Mouse (Mus musculus) kidney, adult 9 months (tissue): Measurements from ENCODE around the gene Tuba1b.
"Not testable (repeated sequence)": the region's sequence is repeated elsewhere in the genome, so short reads cannot be mapped to it uniquely, and the experiment has no call there.

Source experiments
- DNase-seq: peaks from one replicate; pipeline ENCODE4 v3.0.0; 2022

Gene Tuba1b

DNA sequence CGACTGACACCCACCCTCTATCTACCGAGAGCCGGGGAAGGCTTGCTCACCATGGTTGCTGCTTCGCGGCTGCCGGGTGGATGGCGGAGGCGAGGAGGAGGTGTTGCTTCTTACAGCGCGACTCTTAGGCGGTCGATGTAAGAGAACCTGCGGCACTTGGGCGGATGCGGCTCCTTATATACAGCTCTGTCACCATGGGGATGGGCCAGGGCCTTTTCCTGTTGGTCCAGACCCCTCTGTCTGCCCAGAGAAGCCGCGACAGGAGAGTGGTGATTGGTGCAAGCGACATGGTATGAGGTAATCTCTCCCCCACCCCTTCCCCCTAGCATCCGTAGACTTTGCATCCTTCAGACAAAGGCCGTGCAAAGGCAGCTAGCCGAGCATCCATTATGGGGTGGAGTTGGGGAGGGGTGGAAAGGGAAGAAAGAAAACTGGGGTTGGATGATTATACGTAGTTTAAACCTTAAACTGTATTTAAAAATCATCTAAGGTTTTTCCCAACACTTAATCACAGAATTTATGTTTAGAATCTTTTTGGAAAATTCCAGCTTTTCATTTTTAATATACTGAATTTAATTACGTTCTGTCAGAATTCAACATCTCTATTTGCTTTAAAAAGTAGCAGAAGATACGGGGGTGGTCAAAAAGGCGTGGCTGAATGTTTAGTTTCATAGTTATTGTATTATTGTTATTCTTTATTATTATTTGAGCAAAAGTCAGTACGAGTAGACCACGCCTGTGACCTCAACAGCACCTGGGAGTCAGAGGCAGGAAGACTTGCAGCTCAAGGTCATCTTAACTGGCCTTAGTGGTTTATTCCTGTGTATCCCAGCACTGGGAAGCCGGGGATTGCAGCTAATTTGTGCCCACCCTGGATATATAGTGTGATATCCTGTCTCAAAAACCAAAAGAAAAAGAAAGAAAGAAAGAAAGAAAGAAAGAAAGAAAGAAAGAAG is 19.3 kb upstream of the Tuba1b start, which contains the start of the genes Gm49450 and Tuba1a:
TSS of gene Gm49450 (minus strand) at position 151 of the 956 bp plus-strand sequence.
TSS of gene Tuba1a (minus strand) at position 303 of the 956 bp plus-strand sequence.
- peak; percentile 84 for DNase-seq

DNA sequence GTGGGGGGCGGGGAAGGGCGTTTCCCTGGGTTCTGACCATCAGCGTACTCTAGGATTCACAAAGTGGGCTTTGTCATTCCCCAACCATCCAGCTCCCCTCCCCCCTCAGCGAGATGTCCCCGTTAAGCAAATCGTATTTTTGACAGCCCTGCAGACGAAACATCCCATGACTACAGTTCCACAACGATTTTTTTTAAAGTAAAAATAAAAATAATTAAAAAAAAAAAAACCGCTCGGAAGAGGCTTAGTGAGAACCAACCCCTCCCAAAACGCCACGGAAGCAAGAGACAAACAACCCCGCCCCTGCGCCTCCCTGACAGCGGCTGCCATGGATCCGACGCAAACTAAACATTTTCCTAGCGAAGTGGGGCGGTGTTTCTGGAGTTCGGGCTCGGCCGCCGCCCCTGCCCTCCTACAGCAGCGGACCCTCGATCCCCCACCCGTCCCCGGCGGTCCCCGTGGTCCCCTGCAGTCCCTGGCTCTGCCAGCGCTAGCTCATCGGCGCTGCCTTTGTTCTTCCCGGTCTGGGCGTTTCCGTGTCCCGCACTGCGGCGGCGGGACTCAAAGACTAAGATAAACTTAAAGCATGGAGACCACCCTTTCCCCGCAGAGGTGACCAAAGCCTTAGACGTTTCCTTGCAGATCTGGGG is 18.5 kb upstream of the Tuba1b start:
- peak; percentile 52 for DNase-seq

DNA sequence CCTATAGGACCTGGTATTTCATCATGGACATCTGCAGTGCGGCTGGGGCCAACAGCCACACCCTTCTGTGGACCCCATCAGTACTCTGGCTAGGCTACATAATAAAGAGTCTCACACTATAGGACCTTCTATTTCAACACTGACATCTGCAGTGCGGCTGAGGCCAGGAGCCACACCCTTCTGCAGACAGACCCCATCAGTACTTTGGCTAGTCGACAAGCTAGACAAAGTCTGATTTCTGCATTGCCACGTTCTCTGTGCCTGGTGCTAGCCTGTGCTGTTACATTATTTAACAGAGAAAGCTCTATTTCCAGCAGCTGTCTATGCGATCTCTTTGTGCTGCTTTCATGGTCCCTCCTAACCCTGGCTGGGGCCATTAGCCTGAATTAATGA is 17.7 kb upstream of the Tuba1b start:
- DNase-seq = no peak

DNA sequence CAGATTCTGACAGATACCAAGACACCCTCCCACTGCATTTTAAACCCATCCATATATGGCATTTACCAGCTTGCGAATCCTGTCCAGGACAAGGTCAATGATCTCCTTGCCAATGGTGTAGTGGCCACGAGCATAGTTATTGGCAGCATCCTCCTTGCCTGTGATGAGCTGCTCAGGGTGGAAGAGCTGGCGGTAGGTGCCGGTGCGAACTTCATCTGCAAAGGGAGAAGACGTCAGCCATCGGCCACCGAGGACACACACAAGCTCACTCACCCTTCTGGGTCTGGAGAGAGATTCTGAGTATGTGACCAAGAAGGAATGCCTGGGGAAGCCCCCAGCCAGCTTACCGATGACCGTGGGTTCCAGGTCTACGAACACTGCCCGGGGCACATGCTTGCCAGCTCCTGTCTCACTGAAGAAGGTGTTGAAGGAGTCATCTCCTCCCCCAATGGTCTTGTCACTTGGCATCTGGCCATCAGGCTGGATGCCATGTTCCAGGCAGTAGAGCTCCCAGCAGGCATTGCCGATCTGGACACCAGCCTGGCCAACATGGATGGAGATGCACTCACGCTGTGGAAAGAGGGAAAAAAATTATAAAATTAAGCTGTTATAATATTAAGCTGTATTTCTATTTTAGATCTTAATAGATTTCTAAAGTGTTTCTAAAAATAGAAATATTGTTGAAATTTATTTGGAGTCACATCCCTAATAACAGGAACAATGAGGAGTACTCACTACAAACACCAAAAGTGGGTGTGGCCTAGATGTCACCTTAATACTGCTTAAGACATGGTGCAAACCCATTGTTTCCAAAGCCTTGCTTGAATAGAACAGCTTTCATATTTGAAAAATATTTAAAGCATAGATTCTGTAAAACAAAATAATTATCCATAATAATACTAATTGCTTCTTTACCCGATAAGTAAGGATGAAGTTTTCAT is 17.0 kb upstream of the Tuba1b start:
- not testable (repeated sequence) for DNase-seq

DNA sequence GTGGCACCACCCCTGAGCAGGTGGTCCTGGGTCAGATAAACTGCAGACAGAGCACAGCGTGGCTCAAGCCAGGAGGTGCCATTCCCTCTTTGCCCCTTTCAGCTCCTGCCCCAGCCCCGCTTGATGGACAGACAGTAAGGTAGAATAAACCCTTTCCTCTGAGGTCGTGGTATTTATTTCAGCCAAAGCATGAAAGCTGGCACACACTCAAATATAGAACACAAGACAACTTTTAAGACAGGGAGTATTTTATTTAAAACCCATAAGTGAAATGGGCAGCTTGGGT is 15.2 kb upstream of the Tuba1b start:
- DNase-seq = no peak

DNA sequence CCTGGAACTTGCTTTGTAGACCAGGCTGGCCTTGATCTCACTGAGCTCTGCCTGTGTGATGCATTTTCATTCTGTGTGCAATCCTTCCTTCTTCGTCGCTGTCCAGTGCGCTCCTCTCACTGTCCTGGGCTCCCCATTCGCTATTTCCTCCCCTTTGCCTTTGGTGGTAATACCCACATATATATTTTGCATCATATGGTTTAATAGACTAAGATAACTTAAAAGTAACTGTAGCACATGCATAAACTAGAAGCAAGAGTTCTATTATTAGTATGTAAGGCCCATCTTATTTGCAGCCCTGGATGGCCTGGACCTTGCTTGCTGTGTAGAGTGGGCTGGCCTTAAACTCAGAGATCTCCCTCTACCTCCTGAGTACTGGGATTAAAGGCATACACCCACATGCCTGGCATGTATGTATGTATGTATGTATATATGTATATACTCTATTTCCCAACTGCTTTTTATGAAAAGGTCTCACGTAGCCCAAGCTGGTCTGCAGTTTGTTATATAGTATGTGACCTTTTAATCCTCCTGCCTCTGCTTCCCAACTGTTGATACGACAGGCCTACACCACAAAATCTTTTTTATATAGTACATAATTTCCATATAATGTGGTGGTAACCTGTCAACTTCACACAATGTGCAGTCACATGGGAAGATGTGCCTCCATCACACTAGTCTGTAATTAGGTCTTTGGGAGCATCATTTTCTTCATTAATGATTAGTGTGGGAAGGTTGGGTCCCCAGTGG is 14.7 kb upstream of the Tuba1b start:
- DNase-seq = no peak

DNA sequence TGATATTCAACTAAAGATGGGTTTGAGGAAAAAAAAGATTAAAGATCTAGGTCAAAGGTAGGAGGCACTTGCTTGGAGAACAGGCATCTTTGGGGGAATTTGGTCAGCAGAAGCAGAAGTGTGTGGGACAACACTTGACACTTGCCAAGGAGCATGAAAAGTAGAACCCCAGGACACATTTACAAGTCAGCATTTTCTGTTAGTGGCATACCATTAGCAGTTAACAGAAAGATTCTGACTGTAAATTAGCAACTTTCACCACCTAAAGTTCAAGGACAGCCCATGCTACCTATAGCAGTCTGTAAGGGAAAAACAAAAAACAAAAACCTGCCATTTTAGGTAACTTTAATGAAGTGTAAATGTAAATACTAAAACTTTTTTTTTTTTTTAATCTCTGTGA is 14.0 kb upstream of the Tuba1b start:
- DNase-seq = no peak

DNA sequence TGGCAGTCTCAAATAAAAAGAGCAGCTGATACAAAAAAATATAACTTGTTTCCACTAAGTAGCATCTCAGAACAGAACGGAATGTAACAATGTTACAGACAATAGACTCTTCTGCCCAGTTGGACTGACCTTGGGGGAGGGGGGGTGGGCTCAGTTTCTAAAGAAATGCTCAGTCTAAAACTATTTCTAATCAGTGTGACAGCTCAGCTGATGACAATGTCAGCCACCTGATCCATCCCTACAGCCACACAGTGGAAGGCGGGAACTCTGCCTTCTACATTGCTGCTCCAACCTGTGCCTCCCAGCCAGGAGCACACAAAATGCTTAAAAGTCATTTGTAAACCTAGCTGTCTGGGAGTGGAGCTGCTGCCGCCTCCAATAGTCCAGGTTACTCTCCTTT is 13.5 kb upstream of the Tuba1b start:
- no peak for DNase-seq

DNA sequence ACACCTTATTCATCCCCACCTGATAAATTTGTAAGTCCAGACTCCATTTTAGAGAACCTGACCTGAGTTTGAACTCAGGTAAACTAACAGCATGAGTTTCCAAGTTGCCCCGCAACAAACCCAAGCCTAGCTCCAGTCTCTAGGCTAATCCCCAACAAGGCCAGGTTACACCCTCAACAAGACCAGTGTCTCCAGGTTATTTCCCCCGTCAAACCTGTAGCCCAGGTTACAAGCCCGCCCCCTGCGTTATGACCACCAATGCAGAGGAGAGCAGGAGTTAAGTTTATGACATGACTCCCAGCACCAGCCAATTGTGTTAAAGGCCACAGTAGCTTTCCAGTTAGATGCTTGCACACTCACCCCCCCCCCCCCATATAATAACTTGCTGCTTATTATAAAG is 8.8 kb upstream of the Tuba1b start:
- DNase-seq = no peak

DNA sequence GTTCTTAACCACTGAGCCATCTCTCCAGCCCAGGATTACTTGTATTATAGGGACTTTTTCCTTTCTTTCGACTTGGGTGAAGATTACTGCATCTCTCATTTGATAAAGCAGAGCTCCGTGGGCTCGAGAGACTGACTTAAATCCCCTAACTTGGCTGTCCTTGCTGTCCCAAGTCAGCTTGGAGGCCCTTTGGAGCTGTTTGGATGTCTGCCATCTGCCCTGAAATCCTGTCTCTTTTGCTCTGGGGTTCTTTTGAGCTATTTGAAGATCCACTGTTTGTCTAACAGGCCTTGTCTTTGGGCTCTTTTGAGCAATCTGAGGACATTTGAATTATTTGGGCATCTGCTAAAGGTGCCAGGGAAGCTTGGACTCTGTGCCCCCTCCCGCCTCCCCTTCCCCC is 7.7 kb upstream of the Tuba1b start:
- no peak for DNase-seq

DNA sequence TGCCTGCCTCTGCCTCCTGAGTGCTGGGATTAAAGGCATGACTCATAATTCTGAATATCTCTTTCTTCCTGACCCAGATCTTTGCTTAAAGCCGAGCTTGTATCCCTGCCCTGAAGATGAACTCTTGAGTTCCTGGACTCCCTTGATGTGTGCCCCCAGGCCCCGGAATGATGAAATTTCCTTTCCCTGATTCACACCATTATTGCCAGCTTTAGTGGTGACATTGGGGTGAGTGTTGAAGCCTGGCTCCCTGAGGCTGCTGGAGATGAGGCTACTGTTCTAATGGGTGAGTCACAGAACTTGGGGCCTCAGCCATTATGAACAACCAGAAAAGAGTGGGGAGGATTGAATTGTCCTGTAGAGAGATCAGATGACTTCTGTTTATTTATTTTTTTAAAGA is 7.2 kb upstream of the Tuba1b start:
- DNase-seq = no peak

DNA sequence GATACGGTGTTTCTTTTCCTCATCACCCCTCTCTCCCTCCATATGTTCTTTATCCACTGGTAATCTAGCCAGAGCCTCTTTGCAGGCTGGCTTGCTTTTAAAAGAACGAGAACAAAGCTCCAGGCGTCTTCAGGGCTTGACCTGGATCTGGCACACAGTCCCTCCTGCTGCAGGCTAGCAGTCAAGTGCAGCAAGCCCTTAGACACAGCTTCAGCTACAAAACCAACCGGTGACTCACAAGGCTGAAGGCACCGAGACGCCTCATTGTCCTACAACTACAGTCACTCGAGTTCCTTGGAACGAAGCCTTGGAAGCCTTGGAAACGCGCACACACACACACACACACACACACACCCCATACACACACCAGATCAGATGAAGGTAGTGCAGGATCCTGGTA is 6.5 kb upstream of the Tuba1b start:
- DNase-seq = no peak

DNA sequence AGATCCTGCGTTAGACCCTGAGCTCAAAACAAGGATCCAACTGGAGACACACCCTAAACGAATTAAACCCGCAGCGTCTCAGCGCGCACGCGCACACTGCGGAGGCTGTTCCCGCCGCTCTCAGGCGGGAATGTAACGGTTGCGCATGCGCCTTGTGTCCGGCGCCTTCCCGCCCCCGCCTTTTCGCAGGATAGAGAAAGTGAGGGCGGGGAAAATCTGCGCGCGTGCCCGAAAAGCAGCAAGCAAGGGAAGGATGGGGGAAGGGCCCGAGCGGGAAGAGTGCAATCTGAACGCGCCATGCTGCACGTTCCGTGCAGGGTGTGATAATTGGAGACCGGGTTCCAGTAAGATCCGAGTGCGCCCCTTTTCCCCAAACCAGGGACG is 540 bp downstream of the Tuba1b start:
- DNase-seq = peak; percentile 97

DNA sequence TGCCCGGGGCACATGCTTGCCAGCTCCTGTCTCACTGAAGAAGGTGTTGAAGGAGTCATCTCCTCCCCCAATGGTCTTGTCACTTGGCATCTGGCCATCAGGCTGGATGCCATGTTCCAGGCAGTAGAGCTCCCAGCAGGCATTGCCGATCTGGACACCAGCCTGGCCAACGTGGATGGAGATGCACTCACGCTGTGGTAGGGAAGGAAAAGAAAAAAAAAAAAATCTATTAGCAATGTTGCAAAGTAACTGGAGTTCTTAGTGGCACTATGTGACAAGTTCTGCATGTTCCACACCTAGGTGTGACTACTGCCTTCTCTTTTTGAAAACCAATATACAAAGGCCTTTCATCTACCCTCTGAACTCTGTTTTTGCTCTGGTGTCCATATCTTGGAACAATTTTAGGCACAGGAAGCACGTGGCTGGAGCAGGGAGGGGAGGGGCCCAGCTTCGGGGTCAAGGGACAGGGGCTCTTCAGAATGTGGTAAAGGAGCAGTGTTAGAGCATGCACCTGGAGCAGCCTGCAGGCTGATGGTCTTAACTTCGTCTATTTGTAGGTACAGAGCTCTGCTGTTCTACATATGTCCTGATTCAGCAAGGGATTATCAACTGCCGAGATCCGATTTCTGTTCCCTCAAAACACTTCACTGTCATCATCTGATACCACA is 1.2 kb downstream of the Tuba1b start:
- DNase-seq = not testable (repeated sequence)

DNA sequence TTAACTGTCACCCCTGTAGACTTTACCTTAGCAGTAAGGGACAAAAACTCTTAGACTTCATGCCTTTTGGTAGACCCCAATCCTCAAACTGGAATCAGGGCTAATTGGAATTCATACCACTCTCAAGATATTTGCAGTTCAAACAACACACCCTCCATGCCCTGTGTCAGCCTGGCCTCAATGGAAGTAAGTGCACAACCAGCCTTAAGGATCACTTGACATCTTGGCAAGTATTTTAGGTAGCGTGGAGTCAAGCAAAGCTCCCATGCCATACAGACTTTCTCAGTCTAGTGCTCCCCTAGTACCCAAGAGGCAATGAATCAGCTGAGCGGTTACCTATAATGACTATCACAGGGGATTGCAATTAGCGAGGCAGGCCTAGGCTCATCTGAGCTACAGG is 3.4 kb downstream of the Tuba1b start:
- no peak for DNase-seq

DNA sequence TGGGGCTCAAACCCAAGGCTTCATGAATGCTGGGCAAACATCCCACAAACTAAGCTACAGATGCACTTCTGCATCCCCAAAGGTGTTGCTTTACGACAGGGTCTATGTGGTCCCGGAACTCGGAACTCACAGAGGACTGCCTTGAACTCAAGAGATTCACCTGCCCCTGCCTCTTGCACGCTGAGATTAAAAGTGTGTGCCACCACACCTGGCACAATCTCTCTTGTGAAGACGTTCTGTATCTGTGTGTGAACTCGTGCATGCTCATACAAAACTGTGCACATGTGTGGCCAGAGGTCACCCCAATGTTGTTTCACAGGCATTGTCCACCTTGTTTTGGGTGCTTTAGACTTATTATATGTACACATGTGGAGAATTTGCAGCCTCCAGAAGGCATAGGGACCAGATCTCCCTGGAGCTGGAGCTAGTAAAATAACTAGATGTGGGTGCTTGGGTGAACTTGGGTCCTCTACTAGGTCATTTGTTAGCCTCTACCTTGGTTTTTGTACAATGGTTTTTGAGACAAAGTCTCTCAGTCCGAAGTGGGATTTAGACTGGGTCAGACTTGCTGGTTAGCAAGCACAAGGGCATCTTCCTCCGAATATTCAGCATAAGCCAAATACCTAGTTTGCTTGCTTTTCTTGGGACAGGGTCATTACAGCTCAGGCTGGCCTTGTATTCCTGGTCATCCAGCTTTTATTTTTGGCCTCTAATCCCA is 4.2 kb downstream of the Tuba1b start:
- no peak for DNase-seq

DNA sequence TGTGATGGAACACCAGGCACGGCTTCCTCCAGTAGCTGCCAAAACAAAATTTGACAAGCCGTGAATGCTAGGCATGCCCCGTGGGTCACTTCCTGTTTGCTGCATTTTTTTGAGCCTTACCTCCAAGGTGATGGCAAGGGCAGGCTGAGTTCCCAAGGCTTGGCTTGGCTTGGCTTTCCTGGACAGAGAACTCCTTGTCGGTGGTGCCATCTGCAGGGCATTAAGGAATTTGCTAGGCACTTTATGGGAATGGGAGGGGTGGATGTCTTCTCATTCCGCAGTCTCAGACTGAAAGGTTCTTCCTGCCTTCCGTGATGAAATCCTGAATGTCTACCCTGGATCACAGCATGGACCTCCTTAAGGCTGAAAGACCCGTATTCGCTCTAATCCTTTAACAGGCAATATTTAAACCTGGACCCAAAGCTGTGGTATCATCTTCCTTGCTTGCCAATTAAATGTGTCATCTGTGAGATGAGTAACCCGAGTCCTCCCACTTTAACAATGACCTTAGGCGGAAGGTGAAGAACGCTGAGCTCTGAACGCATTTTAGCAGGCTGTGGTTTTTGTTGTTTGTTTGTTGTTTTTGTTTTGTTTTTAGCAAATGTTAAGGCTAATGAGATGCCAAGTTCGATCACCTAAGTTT is 5.6 kb downstream of the Tuba1b start:
- DNase-seq = peak; percentile 95

DNA sequence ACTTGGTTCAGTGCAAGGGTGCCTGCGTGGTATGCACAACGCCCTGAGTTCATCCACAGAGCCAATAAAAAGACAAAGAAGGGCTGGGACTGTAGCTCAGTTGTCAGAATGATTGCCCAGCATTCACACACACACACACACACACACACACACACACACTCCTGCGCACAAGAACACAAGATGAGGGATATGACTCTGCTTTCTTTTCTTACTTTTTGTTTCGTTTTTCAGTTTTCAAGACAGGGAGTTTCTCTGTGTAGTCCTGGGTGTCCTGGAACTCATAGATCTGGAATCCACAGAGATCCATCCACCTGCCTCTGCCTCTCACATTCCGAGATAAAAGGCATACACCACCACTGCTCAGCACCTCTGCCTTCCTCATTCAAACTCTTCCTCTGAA is 6.8 kb downstream of the Tuba1b start:
- DNase-seq = no peak

DNA sequence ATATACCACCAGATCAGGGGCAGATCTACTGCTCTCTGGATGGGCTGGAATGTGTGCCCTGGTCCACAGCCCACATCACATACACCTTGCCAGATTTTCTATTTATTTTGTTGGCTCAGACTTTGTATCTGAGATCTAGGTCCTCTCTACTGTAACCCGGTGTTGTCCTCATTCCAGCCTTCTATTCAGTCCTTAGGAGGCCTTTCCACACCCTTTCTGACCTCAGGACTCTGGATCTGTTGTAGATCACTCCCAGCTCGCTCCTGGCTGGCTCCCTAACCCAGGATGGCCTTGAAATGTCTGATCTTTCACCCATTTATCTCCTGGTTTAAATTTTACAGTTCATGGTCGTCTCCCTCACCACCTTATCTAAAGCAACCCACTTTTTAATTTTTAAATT is 9.7 kb downstream of the Tuba1b start:
- peak; percentile 81 for DNase-seq

DNA sequence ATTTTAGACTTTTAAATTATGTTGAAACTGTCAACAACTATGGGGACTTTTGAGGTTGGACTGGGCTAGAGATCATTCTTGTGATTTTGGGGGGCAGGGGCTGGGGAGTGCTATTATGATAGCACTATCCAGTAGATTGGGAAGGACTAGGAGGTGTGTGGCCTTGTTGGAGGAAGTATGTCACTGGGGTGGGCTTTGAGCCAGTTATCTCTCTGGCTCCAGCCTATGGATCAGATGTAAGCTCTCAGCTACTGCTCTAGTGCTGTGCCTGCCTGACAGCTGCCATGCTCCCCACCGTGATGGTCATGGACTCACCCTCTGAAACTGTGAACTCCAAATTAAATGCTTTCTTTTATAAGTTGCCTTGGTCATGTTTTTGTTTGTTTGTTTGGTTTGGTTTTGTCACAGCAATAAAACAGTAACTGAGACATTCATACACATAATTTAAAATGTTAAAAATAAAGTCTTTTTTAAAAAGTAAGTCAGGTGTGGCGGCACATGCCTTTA is 11.3 kb downstream of the Tuba1b start:
- no peak for DNase-seq

DNA sequence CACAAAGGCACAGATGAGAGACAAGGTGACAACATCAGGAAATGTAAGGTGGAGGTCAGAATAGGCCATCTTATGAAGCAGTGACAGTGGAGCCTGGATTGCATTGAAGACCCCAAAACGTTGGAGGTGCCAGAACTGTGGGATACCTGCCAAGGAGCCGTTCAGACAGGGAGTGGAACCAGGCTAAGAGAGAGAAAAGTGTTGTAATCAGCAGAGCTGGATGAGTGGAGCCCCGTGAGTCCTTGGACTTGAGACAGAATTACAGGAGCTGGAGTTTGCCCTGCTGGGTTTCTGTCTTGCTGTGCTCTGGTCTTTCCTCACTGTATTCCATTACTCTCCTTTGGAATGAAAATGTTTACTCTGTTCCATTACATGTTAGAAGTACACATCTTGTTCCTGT is 11.8 kb downstream of the Tuba1b start:
- DNase-seq = peak; percentile 82
